Mouse (Mus musculus) heart, postnatal 10 days (tissue): Measurements from ENCODE around the gene Tmem40. TPM values are rescaled to one million over a fixed set of nuclear protein-coding genes. Genes with fewer than 3 reads are reported as not detected.

Source experiments
- DNase-seq, 2 experiments: peaks; one replicate each; pipeline ENCODE4 v3.0.0; 2021
- intact Hi-C: fragments of 180-260 bp; cut with DNase I; formaldehyde crosslinking; loops from one replicate; pipeline ENCODE4 v1.15.1; 2025
- total RNA-seq, 2 experiments: library from RNA; stranded (reverse); gene quantifications; 2 replicates each; pipeline ENCODE4 v1.2.3; 2021

Gene Tmem40
- total RNA-seq, 2 experiments from 2014 or later: 0.60 TPM

- DNase-seq: no peak
- intact Hi-C loops: loop anchor here (2.0 to 5.0 kb wide), 2 partner anchors 42 to 164 kb away; no protein-coding TSS in a partner anchor
Measured at GRCm38 (mm10) chr6:115770852-115771251, 8.6 kb upstream of the Tmem40 start.

GRCm38 (mm10) chr6:115770059-115770670, 8.0 kb upstream of the Tmem40 start:
- DNase-seq: no peak
- intact Hi-C loops: loop anchor here (2.0 to 5.0 kb wide), 2 partner anchors 41 to 163 kb away; no protein-coding TSS in a partner anchor

GRCm38 (mm10) chr6:115768207-115768606, 6.0 kb upstream of the Tmem40 start:
- intact Hi-C loops: no loop called here
- DNase-seq: no peak

- no peak for DNase-seq
- intact Hi-C loops: no loop called here
Measured at GRCm38 (mm10) chr6:115767357-115767756, 5.1 kb upstream of the Tmem40 start.

- intact Hi-C loops: no loop called here
- DNase-seq: peak; percentile 79 to 85
Measured at GRCm38 (mm10) chr6:115764179-115764578, 2.0 kb upstream of the Tmem40 start.

GRCm38 (mm10) chr6:115760982-115761381, 1.2 kb downstream of the Tmem40 start:
- no peak for DNase-seq
- intact Hi-C loops: no loop called here

- intact Hi-C loops: no loop called here
- DNase-seq: no peak
Measured at GRCm38 (mm10) chr6:115760137-115760536, 2.1 kb downstream of the Tmem40 start.

GRCm38 (mm10) chr6:115759461-115759860, 2.7 kb downstream of the Tmem40 start:
- intact Hi-C loops: no loop called here
- no peak for DNase-seq

- DNase-seq: no peak
- intact Hi-C loops: no loop called here
Measured at GRCm38 (mm10) chr6:115758981-115759435, 3.2 kb downstream of the Tmem40 start.

GRCm38 (mm10) chr6:115755536-115755935, 6.7 kb downstream of the Tmem40 start:
- intact Hi-C loops: no loop called here
- no peak for DNase-seq

- no peak for DNase-seq
- intact Hi-C loops: no loop called here
Measured at GRCm38 (mm10) chr6:115746326-115746725, 15.9 kb downstream of the Tmem40 start.

GRCm38 (mm10) chr6:115743569-115743968, 18.6 kb downstream of the Tmem40 start:
- intact Hi-C loops: no loop called here

GRCm38 (mm10) chr6:115739056-115739455, 23.2 kb downstream of the Tmem40 start:
- intact Hi-C loops: no loop called here

More at GRCm38 (mm10) chr6:115743569-115743968, 18.6 kb downstream of the Tmem40 start:
- no peak for DNase-seq

GRCm38 (mm10) chr6:115734909-115735308, 27.3 kb downstream of the Tmem40 start:
- peak; percentile 32 to 69 for DNase-seq
- intact Hi-C loops: no loop called here

More at GRCm38 (mm10) chr6:115739056-115739455, 23.2 kb downstream of the Tmem40 start:
- no peak for DNase-seq

GRCm38 (mm10) chr6:115732341-115732928, 29.8 kb downstream of the Tmem40 start:
- intact Hi-C loops: no loop called here
- DNase-seq: no peak

GRCm38 (mm10) chr6:115730560-115731342, 31.5 kb downstream of the Tmem40 start:
- peak in 1 of 2 experiments; percentile 22 for DNase-seq
- intact Hi-C loops: no loop called here

GRCm38 (mm10) chr6:115727570-115727969, 34.6 kb downstream of the Tmem40 start:
- intact Hi-C loops: loop anchor here (2.0 kb wide), 1 partner anchor 75 kb away; no protein-coding TSS in a partner anchor

GRCm38 (mm10) chr6:115727108-115727507, 35.1 kb downstream of the Tmem40 start:
- intact Hi-C loops: loop anchor here (2.0 kb wide), 1 partner anchor 76 kb away; no protein-coding TSS in a partner anchor
- DNase-seq: peak; percentile 47 to 68

More at GRCm38 (mm10) chr6:115727570-115727969, 34.6 kb downstream of the Tmem40 start:
- DNase-seq: no peak

GRCm38 (mm10) chr6:115722246-115722645, 40.0 kb downstream of the Tmem40 start:
- intact Hi-C loops: loop anchor here (5.0 kb wide), 1 partner anchor 80 kb away; no protein-coding TSS in a partner anchor
- DNase-seq: peak; percentile 54 to 65

- DNase-seq: peak; percentile 74 to 79
- intact Hi-C loops: loop anchor here (1.0 kb wide), 1 partner anchor 43 kb away; no protein-coding TSS in a partner anchor
Measured at GRCm38 (mm10) chr6:115717715-115718558, 44.3 kb downstream of the Tmem40 start.
